Mouse (Mus musculus): ENCODE data around the gene Selplg.
A peak's percentile ranks its signal among the peaks of the same experiment; 100 is the strongest.

DNA sequence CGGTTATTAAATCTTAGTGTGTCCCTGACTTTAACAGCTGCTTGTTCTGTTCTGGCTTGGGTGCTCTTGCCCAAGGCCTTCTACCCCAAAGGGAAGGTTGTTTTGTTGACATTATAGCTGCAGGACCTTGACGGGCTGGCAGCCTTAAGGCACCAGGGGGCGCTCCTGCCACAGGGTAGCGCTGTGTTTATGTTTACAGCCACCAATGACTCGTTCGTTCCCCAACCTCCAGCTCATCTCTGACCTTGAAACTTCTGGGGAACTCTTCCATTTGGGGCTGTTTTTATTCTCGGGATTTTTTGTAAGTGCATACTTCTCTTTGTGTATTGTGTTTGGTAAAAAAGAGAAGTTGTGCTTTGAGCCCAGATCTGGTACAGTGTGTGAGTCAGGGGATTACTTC, 58.8 kb downstream of the Selplg start:
- TF ChIP-seq POLR2A (IDR thresholded peaks at IDR 0.05; ENCODE audit: borderline replicate concordance, insufficient read depth, low read length) (no peak), CTCF (IDR thresholded peaks at IDR 0.05; ENCODE audit: borderline replicate concordance, insufficient read depth, low read depth, low read length) (peak; percentile 87)
